Mouse (Mus musculus): ENCODE data around the gene Arel1. TPM values are rescaled to one million over a fixed set of nuclear protein-coding genes. Genes with fewer than 3 reads are reported as not detected.

Arel1 gene
- 20.3 and 21.8 TPM in 2 replicates for polyA plus RNA-seq (2016; fragmentation: Nextera tagmentation; extraction: Ambion mirVana)

DNA sequence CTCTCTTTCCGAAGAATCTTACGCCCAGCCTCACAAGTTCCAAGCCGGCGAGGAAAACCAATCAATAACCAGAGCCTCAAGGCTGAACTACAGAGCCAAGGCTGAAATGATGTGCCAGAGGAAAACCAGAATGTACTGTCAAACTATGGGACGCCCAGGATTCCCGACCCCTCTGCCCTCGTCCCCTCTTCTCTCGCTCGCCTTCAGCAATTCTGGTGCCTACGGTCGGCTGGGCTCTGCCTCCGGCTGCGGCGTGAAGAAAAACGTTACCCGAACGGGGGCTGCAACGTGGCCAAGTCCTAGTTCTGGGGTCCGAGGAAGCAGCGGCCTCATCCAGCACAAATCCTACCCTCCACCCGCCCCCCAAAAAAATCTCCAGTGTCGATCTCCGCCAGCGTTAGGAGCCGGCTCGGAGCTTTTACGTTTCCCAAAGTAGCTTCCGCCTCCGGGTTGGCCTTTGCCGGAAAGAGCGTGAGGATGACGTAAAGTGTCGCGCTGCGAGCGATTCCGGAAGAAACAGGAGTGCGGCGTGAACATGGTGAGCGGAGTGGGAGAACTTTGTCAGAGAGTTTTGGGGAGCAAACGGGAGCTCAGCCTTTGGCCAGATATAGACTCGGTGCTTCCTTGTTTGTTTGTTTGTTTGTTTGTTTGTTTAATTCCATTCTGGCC lies at the start of gene Arel1, which contains the start of gene Fcf1:
Arel1 (minus strand) TSS at position 473 of the 669 bp plus-strand sequence.
Fcf1 (plus strand) TSS at position 470 of the 669 bp plus-strand sequence.
- no peak for ATAC-seq (ENCODE audit: insufficient number of reproducible peaks, insufficient read depth, low FRiP score, low TSS enrichment)
- Histone ChIP-seq H3K4me1 (peaks cover 16% of the 10 kb centered on the region), H3K9ac (peak within 1 kb of the TSS; percentile 84), H3K9me3 (no peaks in the 10 kb centered on the region), H3K4me3 (peak within 1 kb of the TSS; percentile 91), H3K4me2 (replicated peaks) (peak within 1 kb of the TSS; percentile 95), H3K27ac (peak within 1 kb of the TSS; percentile 46; the same call in 1 of the 2 replicates), H3K27me3 (no peaks in the 10 kb centered on the region), H3K36me3 (peaks cover 23% of the 10 kb centered on the region)
- WGBS: under 1% methylated on average over 42 of the region's 42 CpGs

- peaks cover 38% of the 10 kb centered on the region for H3K36me3 ChIP-seq
- 90% methylated on average over 2 of the region's 2 CpGs for WGBS
- H3K4me1 ChIP-seq: no peaks in the 10 kb centered on the region
- no peak overlapping the region for H3K27ac ChIP-seq
- no peaks in the 10 kb centered on the region for H3K9me3 ChIP-seq
- H3K4me3 ChIP-seq: no peak overlapping the region
- no peak overlapping the region for H3K9ac ChIP-seq
- ATAC-seq (ENCODE audit: insufficient number of reproducible peaks, insufficient read depth, low FRiP score, low TSS enrichment): no peak
- H3K4me2 ChIP-seq (replicated peaks): no peak overlapping the region
- H3K27me3 ChIP-seq: no peaks in the 10 kb centered on the region
Observed at GRCm38 (mm10) chr12:85012185-85012584, 41.5 kb upstream of the Arel1 start.

DNA sequence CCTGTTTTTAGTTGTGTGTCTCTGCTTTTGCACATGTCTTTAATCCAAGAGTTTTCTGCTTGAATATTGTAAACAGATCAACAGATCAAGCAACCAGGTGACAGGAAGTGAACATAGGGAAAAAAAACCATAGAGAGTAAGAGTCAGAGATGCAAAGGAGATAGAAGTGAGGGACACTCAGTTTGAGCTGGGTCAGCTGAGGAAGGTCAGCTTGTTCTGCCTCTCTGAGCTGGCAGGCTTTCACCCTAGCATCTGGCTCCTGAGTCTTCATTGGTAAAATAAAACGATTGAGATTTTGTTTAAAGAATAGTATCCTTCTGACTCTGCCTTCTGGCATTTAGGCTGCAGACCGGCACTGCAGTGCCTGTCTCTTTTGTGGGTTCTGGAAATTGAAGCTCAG lies 39.8 kb upstream of the Arel1 start:
- WGBS: 88% methylated on average over 2 of the region's 2 CpGs
- Histone ChIP-seq H3K36me3 (peaks cover 30% of the 10 kb centered on the region), H3K27ac (no peak overlapping the region), H3K9me3 (no peaks in the 10 kb centered on the region), H3K4me1 (no peaks in the 10 kb centered on the region), H3K4me2 (replicated peaks) (no peak overlapping the region), H3K4me3 (no peak overlapping the region), H3K9ac (no peak overlapping the region), H3K27me3 (no peaks in the 10 kb centered on the region)
- ATAC-seq (ENCODE audit: insufficient number of reproducible peaks, insufficient read depth, low FRiP score, low TSS enrichment): no peak

DNA sequence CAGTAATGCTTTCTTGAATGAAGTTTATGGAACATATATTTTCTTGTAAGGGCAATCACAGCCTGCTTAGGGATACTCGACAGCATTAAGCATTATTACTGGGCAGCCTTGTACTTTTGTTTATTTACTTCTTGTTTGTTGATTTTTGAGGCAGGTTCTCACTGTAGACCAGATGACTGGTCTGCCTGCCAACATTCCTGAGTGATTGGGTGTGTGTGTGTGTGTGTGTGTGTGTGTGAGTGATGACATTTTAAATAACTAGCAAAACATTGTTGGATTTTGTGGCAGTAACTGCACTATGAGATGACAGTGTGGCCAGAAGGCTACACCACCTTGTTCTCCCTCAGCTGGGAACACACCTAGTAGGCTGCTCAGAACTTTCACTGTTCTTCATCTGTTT lies 39.1 kb upstream of the Arel1 start:
- Histone ChIP-seq H3K4me2 (replicated peaks) (no peak overlapping the region), H3K4me3 (no peak overlapping the region), H3K27ac (no peak overlapping the region), H3K9ac (no peak overlapping the region), H3K36me3 (peaks cover 28% of the 10 kb centered on the region), H3K27me3 (no peaks in the 10 kb centered on the region), H3K9me3 (no peaks in the 10 kb centered on the region), H3K4me1 (no peaks in the 10 kb centered on the region)
- ATAC-seq (ENCODE audit: insufficient number of reproducible peaks, insufficient read depth, low FRiP score, low TSS enrichment): no peak
- 71% methylated on average over 1 of the region's 1 CpGs for whole genome bisulfite sequencing

DNA sequence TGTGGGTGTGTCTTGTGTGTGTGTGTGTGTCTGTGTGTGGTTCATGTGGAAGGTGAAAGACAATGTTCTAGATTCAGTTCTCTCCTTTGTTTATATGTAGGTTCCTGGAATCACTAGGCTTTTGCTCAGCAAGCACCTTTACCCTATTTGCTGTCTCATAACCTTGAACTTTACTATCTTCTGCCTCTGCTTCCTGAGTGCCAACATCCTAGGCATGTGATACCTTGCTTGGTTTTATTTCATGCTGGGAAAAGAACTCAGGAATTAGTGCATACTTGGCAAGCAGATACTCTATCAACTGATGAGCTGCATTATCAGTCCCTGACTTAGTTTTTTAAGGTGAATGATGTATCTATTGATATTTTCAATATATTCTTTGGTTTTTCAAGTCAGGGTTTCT lies 36.3 kb upstream of the Arel1 start:
- no peak overlapping the region for H3K27ac ChIP-seq
- no peaks in the 10 kb centered on the region for H3K4me1 ChIP-seq
- H3K27me3 ChIP-seq: no peaks in the 10 kb centered on the region
- peaks cover 19% of the 10 kb centered on the region; the same call in 1 of the 2 replicates for H3K36me3 ChIP-seq
- no peak overlapping the region for H3K4me2 ChIP-seq (replicated peaks)
- no peak overlapping the region for H3K4me3 ChIP-seq
- ATAC-seq (ENCODE audit: insufficient number of reproducible peaks, insufficient read depth, low FRiP score, low TSS enrichment): no peak
- no peak overlapping the region for H3K9ac ChIP-seq
- H3K9me3 ChIP-seq: no peaks in the 10 kb centered on the region

- Histone ChIP-seq H3K9me3 (no peaks in the 10 kb centered on the region), H3K27ac (no peak overlapping the region), H3K4me2 (replicated peaks) (no peak overlapping the region), H3K4me1 (no peaks in the 10 kb centered on the region), H3K36me3 (peaks cover 19% of the 10 kb centered on the region; the same call in 1 of the 2 replicates), H3K9ac (no peak overlapping the region), H3K4me3 (no peak overlapping the region), H3K27me3 (no peaks in the 10 kb centered on the region)
- no peak for ATAC-seq (ENCODE audit: insufficient number of reproducible peaks, insufficient read depth, low FRiP score, low TSS enrichment)
- 91% methylated on average over 1 of the region's 1 CpGs for WGBS
Observed at GRCm38 (mm10) chr12:85006206-85006605, 35.5 kb upstream of the Arel1 start.

DNA sequence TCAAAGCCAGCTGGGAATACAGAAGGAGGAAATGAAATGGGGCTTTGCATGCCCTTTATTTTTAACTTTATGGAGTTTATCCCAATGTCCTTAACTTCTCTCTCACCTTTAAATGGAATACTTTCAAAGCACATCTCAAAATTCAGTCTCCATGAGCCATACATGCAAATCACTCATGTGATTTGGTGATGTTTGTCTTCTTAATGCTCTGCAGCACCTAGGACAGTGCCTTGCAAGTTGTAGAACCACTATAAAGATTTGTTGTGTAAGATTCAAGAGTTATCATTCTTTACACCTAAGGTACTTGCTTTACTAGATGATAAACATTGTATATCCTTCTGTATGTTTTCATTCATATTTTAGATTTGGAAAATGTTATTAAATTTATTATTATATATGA lies 28.4 kb upstream of the Arel1 start:
- Histone ChIP-seq H3K4me2 (replicated peaks) (peak overlapping the region; percentile 87), H3K9me3 (no peaks in the 10 kb centered on the region), H3K36me3 (peaks cover 13% of the 10 kb centered on the region; the same call in 1 of the 2 replicates), H3K27me3 (no peaks in the 10 kb centered on the region), H3K4me1 (peaks cover 18% of the 10 kb centered on the region), H3K27ac (no peak overlapping the region), H3K9ac (no peak overlapping the region), H3K4me3 (peak overlapping the region; percentile 90)
- no peak for ATAC-seq (ENCODE audit: insufficient number of reproducible peaks, insufficient read depth, low FRiP score, low TSS enrichment)

- peak overlapping the region; percentile 95 for H3K9ac ChIP-seq
- peak overlapping the region; percentile 87 for H3K4me2 ChIP-seq (replicated peaks)
- H3K27me3 ChIP-seq: no peaks in the 10 kb centered on the region
- peak overlapping the region; percentile 90 for H3K4me3 ChIP-seq
- H3K9me3 ChIP-seq: no peaks in the 10 kb centered on the region
- no peaks in the 10 kb centered on the region for H3K36me3 ChIP-seq
- H3K27ac ChIP-seq: peak overlapping the region; percentile 81
- ATAC-seq (ENCODE audit: insufficient number of reproducible peaks, insufficient read depth, low FRiP score, low TSS enrichment): peak; percentile 58
- H3K4me1 ChIP-seq: peaks cover 18% of the 10 kb centered on the region
- 1% methylated on average over 43 of the region's 44 CpGs for WGBS
Observed at GRCm38 (mm10) chr12:84996501-84997398, 26.1 kb upstream of the Arel1 start.

DNA sequence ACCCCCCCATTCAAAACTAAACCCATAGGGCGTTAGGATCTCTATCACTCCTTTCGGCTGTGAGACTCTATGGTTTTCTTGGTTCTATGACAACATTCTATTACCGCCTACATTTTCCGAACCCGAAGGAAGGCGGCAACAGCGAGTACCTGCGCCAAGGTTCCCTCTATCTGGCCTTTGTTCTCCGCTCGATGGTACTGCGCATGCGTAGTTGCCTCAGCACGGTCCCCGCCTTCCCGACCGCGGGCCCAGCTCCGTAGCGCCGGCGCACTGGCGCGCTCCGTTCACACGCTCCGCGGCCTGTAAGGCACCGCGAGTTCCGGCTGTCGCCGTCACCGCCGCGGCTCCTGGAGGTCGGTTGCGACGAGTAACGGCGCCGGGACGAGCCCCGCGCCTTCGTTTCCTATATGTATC lies 25.4 kb upstream of the Arel1 start, which contains the start of gene Ylpm1:
Ylpm1 (plus strand) TSS at position 239 of the 414 bp plus-strand sequence.
- Histone ChIP-seq H3K4me2 (replicated peaks) (peak within 1 kb of the TSS; percentile 87), H3K9me3 (no peaks in the 10 kb centered on the region), H3K4me3 (peak within 1 kb of the TSS; percentile 90), H3K27me3 (no peaks in the 10 kb centered on the region), H3K4me1 (peaks cover 18% of the 10 kb centered on the region), H3K36me3 (no peaks in the 10 kb centered on the region), H3K9ac (peak within 1 kb of the TSS; percentile 95), H3K27ac (peak within 1 kb of the TSS; percentile 81)
- ATAC-seq (ENCODE audit: insufficient number of reproducible peaks, insufficient read depth, low FRiP score, low TSS enrichment): peak; percentile 97
- WGBS: under 1% methylated on average over 45 of the region's 45 CpGs

GRCm38 (mm10) chr12:84995112-84995761 lies 24.5 kb upstream of the Arel1 start:
- WGBS: 92% methylated on average over 9 of the region's 9 CpGs
- no peak for ATAC-seq (ENCODE audit: insufficient number of reproducible peaks, insufficient read depth, low FRiP score, low TSS enrichment)
- Histone ChIP-seq H3K4me3 (0 out of 2 replicates have a peak overlapping the region, but pooled peaks have one; percentile 90), H3K4me2 (replicated peaks) (peak overlapping the region; percentile 32), H3K9ac (no peak overlapping the region), H3K36me3 (no peaks in the 10 kb centered on the region), H3K27me3 (no peaks in the 10 kb centered on the region), H3K9me3 (no peaks in the 10 kb centered on the region), H3K27ac (no peak overlapping the region), H3K4me1 (peaks cover 18% of the 10 kb centered on the region)

GRCm38 (mm10) chr12:84989456-84989855 lies 18.8 kb upstream of the Arel1 start:
- 67% methylated on average over 4 of the region's 4 CpGs for WGBS

More at GRCm38 (mm10) chr12:84989456-84989855, 18.8 kb upstream of the Arel1 start:
- Histone ChIP-seq H3K27me3 (no peaks in the 10 kb centered on the region), H3K27ac (no peak overlapping the region), H3K9me3 (no peaks in the 10 kb centered on the region), H3K4me1 (no peaks in the 10 kb centered on the region), H3K4me2 (replicated peaks) (no peak overlapping the region), H3K9ac (no peak overlapping the region), H3K4me3 (no peak overlapping the region), H3K36me3 (peaks cover 4% of the 10 kb centered on the region)
- no peak for ATAC-seq (ENCODE audit: insufficient number of reproducible peaks, insufficient read depth, low FRiP score, low TSS enrichment)
